Mouse (Mus musculus) thymus, adult 2 months (tissue): ENCODE measurements around the gene Serpina3f.

ENCODE experiments used
- CTCF ChIP-seq: fragments of 200-500 bp; IDR thresholded peaks from 2 replicates; pipeline ENCODE4 v1.5.1; 2012; ENCODE audit warnings: mild to moderate bottlenecking, control low read depth, low read length, moderate library complexity, borderline replicate concordance; ENCODE audit not compliant: control insufficient read depth, poor library complexity, insufficient read depth; ENCODE audit errors: extremely low read depth
- POLR2A ChIP-seq: fragments of 200-500 bp; IDR thresholded peaks from 2 replicates; pipeline ENCODE4 v1.6.1; 2012; ENCODE audit warnings: mild to moderate bottlenecking, low read length, control low read depth, moderate library complexity; ENCODE audit not compliant: control insufficient read depth, poor library complexity, insufficient read depth; ENCODE audit errors: extremely low read depth

GRCm38 (mm10) chr12:104262863-104263262, 48.5 kb downstream of the Serpina3f start, which contains the start of gene Serpina3i:
- no peak for TF ChIP-seq CTCF
- no peak for TF ChIP-seq POLR2A
